Mouse (Mus musculus): Measurements from ENCODE around the gene Macrod2. TPM values are rescaled to one million over a fixed set of nuclear protein-coding genes. Genes with fewer than 3 reads are reported as not detected.

Gene Macrod2
- polyA plus RNA-seq, 1 experiment, result not detected

DNA sequence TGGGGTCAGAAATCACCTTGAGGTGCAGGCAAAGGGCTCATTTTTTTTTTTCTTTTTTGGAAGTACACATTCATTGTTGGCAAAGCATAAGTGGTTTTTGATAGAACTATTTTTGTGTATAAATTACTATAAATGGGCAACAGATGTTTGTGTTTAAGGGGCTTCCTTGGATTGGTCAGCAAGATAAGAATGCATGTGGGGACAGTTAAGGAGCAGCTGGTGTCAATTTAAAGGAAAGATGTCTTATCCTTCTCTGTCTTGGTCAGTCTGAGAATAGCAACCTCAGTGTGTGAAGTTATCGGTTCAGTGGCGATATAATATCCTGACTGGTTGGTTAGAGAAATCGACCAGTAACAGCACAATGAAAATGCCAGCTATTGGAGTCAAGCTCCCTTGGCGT, 877.9 kb downstream of the Macrod2 start:
- no peak for TF ChIP-seq CTCF (IDR thresholded peaks at IDR 0.05; ENCODE audit: insufficient read depth, low read depth, low read length)
- no peak for TF ChIP-seq POLR2A (IDR thresholded peaks at IDR 0.05; ENCODE audit: insufficient read depth, low read depth, low read length)
- Histone ChIP-seq H3K27ac (ENCODE audit: insufficient read depth, low read depth, low read length) (no peak overlapping the region), H3K4me1 (ENCODE audit: control insufficient read depth, insufficient read depth, low read length) (no peaks in the 10 kb centered on the region), H3K4me3 (ENCODE audit: insufficient read depth, low read depth, low read length) (no peak overlapping the region)
- WGBS, result 94% methylated on average over 4 of the region's 4 CpGs

DNA sequence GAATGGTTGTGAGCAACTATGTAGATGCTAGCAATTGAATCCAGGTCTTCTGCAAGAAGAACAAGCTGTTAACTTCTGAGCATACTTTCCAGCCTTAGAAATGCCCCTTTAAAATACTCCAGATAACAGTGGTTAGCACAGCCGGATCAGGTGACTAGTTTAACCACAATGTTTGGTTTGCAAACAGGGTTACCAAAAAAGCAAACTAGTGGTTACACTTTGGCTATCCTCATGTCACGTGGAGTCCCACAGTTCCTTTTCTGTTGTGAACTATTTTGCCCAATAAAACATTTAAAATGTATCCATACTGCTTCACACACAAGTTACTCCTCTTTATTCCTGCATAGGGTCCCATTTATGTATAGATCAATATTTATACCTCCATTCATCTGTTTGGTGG, 879.2 kb downstream of the Macrod2 start:
- no peak for TF ChIP-seq CTCF (IDR thresholded peaks at IDR 0.05; ENCODE audit: insufficient read depth, low read depth, low read length)
- no peak for TF ChIP-seq POLR2A (IDR thresholded peaks at IDR 0.05; ENCODE audit: insufficient read depth, low read depth, low read length)
- Histone ChIP-seq H3K4me3 (ENCODE audit: insufficient read depth, low read depth, low read length) (no peak overlapping the region), H3K4me1 (ENCODE audit: control insufficient read depth, insufficient read depth, low read length) (no peaks in the 10 kb centered on the region), H3K27ac (ENCODE audit: insufficient read depth, low read depth, low read length) (no peak overlapping the region)
- WGBS, result 91% methylated on average over 2 of the region's 2 CpGs

DNA sequence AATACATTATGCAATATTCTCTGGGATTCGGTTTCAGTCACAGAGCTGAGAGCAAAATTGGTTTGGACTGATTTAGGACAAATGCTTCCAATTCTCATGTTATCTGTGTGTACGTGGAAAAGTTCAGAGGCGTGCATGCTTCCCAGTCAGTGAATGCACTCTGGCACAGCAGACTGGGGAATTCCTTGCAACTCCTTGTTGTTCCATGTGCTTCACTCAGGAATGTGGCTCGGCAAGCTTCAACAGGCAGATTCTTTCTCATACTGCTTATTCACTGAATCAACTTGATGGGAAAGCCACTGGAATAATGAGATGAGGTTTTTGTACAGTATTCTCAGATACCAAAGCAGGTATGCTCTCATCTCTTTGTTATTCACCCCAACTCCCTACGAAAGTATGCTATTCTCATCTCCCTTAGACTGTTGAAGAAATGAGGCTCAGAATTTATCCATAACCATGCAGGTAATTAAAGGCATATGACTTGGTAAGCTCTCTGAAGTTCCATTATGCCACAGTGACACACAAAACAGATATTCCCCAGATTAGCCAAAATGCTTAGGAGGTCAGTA, 884.1 kb downstream of the Macrod2 start:
- no peak for TF ChIP-seq CTCF (IDR thresholded peaks at IDR 0.05; ENCODE audit: insufficient read depth, low read depth, low read length)
- TF ChIP-seq POLR2A (IDR thresholded peaks at IDR 0.05; ENCODE audit: insufficient read depth, low read depth, low read length), result no peak
- no peaks in the 10 kb centered on the region for H3K4me1 ChIP-seq (ENCODE audit: control insufficient read depth, insufficient read depth, low read length)
- WGBS, result 80% methylated on average over 5 of the region's 5 CpGs
- no peak overlapping the region for H3K27ac ChIP-seq (ENCODE audit: insufficient read depth, low read depth, low read length)
- no peak overlapping the region for H3K4me3 ChIP-seq (ENCODE audit: insufficient read depth, low read depth, low read length)

DNA sequence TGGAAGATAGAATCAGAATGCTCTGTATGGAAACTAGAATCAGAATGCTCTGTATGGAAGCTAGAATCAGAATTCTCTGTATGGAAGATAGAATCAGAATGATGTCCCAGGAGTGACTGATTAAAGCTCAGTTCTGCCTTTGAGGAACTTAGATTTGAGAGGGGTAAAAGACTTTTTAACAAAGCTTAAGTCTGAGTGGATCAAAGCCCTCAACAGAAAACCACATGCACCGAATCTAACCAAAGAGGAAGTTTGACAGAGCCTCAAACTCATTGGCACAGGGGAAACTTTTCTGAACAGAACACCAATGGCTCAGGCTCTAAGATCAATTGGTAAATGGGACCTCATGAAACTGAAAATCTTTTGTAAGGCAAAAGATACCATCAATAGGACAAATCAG, 885.7 kb downstream of the Macrod2 start:
- H3K27ac ChIP-seq (ENCODE audit: insufficient read depth, low read depth, low read length), result no peak overlapping the region
- TF ChIP-seq POLR2A (IDR thresholded peaks at IDR 0.05; ENCODE audit: insufficient read depth, low read depth, low read length) (no peak), CTCF (IDR thresholded peaks at IDR 0.05; ENCODE audit: insufficient read depth, low read depth, low read length) (no peak)
- no peak overlapping the region for H3K4me3 ChIP-seq (ENCODE audit: insufficient read depth, low read depth, low read length)
- 88% methylated on average over 1 of the region's 1 CpGs for WGBS
- no peaks in the 10 kb centered on the region for H3K4me1 ChIP-seq (ENCODE audit: control insufficient read depth, insufficient read depth, low read length)

GRCm38 (mm10) chr2:141286110-141286747, 891.1 kb downstream of the Macrod2 start:
- Histone ChIP-seq H3K27ac (ENCODE audit: insufficient read depth, low read depth, low read length) (no peak overlapping the region), H3K4me1 (ENCODE audit: control insufficient read depth, insufficient read depth, low read length) (no peaks in the 10 kb centered on the region), H3K4me3 (ENCODE audit: insufficient read depth, low read depth, low read length) (no peak overlapping the region)
- 87% methylated on average over 7 of the region's 7 CpGs for WGBS
- no peak for TF ChIP-seq POLR2A (IDR thresholded peaks at IDR 0.05; ENCODE audit: insufficient read depth, low read depth, low read length)
- TF ChIP-seq CTCF (IDR thresholded peaks at IDR 0.05; ENCODE audit: insufficient read depth, low read depth, low read length), result no peak

DNA sequence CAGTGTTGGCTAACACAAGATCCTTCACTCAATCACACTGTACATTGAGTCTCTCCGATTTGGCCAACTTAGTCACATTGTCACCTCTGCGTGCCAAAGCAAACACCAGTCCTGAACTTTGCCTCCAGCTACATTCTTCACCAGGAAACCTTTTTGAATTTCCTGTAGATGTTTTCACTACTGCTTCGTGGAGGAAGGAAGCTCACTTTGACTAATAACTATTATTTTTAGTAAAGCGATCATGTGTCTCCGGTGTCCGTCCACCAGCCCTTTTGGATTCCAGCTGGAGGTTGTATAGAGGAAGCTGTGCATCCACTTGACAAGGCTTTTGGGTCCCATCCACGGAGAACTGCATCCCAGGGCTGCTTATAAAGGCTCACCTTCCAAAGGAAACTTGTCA, 893.4 kb downstream of the Macrod2 start:
- Histone ChIP-seq H3K27ac (ENCODE audit: insufficient read depth, low read depth, low read length) (no peak overlapping the region), H3K4me1 (ENCODE audit: control insufficient read depth, insufficient read depth, low read length) (no peaks in the 10 kb centered on the region), H3K4me3 (ENCODE audit: insufficient read depth, low read depth, low read length) (no peak overlapping the region)
- TF ChIP-seq POLR2A (IDR thresholded peaks at IDR 0.05; ENCODE audit: insufficient read depth, low read depth, low read length), result no peak
- 74% methylated on average over 7 of the region's 7 CpGs for WGBS

DNA sequence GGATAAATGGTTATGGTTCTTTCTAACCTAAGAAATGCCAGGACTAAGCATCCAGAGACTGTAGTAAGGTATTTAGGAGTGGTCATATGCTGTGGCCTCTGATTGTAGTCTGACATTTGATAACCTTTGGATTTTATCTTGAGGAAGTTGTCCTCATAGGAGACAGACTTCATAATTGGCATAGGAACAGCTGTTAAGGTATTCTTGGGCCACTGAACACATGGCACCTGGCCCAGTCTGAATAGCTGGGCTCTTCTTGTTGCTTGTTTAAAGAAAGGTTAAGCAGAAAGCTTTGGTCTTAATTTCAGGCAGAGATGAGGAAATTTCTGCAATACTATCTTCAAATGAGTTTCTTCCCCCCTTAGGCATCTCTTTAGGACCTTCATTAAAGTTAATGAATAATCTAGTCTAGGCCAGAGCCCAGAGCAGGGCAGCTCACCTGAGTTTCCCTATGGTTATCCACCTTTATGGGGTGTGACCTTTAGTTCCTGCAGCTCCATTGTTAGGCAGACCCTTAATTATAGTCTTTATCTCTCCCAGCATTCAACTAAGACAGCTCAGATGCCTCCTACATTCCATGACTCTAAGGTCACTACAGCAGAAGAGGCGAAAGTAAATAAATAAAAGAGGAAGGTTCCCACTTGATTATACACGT, 894.1 kb downstream of the Macrod2 start:
- TF ChIP-seq POLR2A (IDR thresholded peaks at IDR 0.05; ENCODE audit: insufficient read depth, low read depth, low read length) (no peak), CTCF (IDR thresholded peaks at IDR 0.05; ENCODE audit: insufficient read depth, low read depth, low read length) (no peak)
- WGBS, result 70% methylated on average over 2 of the region's 2 CpGs
- no peaks in the 10 kb centered on the region for H3K4me1 ChIP-seq (ENCODE audit: control insufficient read depth, insufficient read depth, low read length)

GRCm38 (mm10) chr2:141292847-141293246, 897.7 kb downstream of the Macrod2 start:
- 47% methylated on average over 3 of the region's 3 CpGs for WGBS
- H3K27ac ChIP-seq (ENCODE audit: insufficient read depth, low read depth, low read length), result no peak overlapping the region
- no peaks in the 10 kb centered on the region for H3K4me1 ChIP-seq (ENCODE audit: control insufficient read depth, insufficient read depth, low read length)
- H3K4me3 ChIP-seq (ENCODE audit: insufficient read depth, low read depth, low read length), result no peak overlapping the region
- TF ChIP-seq POLR2A (IDR thresholded peaks at IDR 0.05; ENCODE audit: insufficient read depth, low read depth, low read length), result no peak

More for the DNA sequence above, 894.1 kb downstream of the Macrod2 start:
- Histone ChIP-seq H3K27ac (ENCODE audit: insufficient read depth, low read depth, low read length) (no peak overlapping the region), H3K4me3 (ENCODE audit: insufficient read depth, low read depth, low read length) (no peak overlapping the region)

- Histone ChIP-seq H3K4me3 (ENCODE audit: insufficient read depth, low read depth, low read length) (no peak overlapping the region), H3K4me1 (ENCODE audit: control insufficient read depth, insufficient read depth, low read length) (no peaks in the 10 kb centered on the region), H3K27ac (ENCODE audit: insufficient read depth, low read depth, low read length) (no peak overlapping the region)
- WGBS, result 75% methylated on average over 6 of the region's 6 CpGs
- TF ChIP-seq CTCF (IDR thresholded peaks at IDR 0.05; ENCODE audit: insufficient read depth, low read depth, low read length) (no peak), POLR2A (IDR thresholded peaks at IDR 0.05; ENCODE audit: insufficient read depth, low read depth, low read length) (no peak)
These were observed 904.1 kb downstream of the Macrod2 start for GRCm38 (mm10) chr2:141299168-141299567.
